Mouse (Mus musculus): ENCODE results near the gene Fam102a. TPM values are rescaled to one million over a fixed set of nuclear protein-coding genes. Genes with fewer than 3 reads are reported as not detected.
A peak's percentile ranks its signal among the peaks of the same experiment; 100 is the strongest.

Fam102a gene
- total RNA-seq, 2 experiments from 2014 or later, result 36.6 to 38.0 TPM

- DNase-seq (ENCODE audit: low spot score in 2 of 2), result no peak
These were observed 6.9 kb downstream of the Fam102a start for GRCm38 (mm10) chr2:32541986-32542573.

DNA sequence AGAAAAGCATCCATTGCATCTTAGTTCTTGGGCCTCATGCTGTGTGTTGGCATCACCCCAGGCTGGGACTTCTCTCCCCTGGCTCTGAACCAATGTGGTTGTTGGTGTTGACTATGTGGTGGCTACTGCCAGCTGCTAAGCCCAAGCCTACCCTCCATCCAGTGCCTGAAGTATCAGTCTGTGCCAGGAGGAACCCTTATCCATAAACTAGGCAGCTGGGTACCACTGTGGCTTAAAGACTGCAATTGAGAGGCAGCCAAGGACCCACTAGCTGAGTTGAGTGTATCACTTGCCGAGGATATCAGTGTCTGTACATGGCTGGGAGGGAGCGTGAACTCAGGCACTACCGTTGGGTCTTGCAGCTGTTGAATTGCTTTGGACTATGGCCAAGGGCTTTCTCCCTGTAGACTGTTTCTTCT lies 7.9 kb downstream of the Fam102a start:
- DNase-seq (ENCODE audit: low spot score in 2 of 2), result no peak

- no peak for DNase-seq (ENCODE audit: low spot score in 2 of 2)
These were observed 11.8 kb downstream of the Fam102a start for GRCm38 (mm10) chr2:32546951-32547350.

DNA sequence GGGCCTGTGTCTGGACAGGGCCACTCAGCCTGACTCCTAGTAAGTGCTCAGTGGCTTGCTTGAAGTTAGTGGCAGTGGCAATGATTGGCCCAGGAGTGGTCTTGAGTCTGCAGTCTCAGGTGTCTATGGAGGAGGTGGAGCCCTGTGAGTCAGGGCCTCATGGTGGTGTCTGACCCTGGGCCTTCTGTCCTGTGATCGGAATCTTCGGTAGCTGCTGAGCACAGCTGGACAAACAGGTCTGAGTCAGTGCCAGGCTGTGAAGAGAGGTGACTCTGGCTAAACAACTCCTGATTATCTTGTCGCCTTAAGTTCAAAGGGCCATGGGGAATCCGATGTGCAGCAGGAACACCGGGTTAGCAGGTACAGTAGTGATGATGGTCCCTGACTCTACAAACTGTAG lies 12.2 kb downstream of the Fam102a start:
- no peak for DNase-seq (ENCODE audit: low spot score in 2 of 2)

GRCm38 (mm10) chr2:32547964-32548739 lies 13.0 kb downstream of the Fam102a start:
- no peak for DNase-seq (ENCODE audit: low spot score in 2 of 2)

GRCm38 (mm10) chr2:32549171-32549570 lies 14.0 kb downstream of the Fam102a start:
- no peak for DNase-seq (ENCODE audit: low spot score in 2 of 2)

GRCm38 (mm10) chr2:32549764-32550163 lies 14.6 kb downstream of the Fam102a start:
- no peak for DNase-seq (ENCODE audit: low spot score in 2 of 2)

DNA sequence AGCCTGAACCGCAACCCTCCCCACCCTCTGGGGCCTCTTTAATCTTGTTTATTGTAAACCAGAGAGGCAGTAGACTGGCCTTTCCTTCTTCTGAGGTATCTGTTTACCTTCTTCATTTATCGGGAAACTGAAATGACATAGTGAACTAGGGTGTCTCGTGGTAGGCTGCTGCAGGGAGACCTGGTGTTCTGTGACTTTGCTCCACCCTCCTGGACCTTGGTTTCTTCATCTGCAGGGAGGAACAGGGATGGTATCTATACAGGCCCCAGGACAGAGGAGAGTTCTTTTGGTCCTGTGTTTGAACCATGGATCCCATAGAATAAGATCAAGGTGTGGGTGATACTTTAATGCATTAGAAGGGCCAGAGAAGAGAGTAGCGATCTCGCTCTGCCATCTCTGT lies 16.1 kb downstream of the Fam102a start:
- no peak for DNase-seq (ENCODE audit: low spot score in 2 of 2)

DNA sequence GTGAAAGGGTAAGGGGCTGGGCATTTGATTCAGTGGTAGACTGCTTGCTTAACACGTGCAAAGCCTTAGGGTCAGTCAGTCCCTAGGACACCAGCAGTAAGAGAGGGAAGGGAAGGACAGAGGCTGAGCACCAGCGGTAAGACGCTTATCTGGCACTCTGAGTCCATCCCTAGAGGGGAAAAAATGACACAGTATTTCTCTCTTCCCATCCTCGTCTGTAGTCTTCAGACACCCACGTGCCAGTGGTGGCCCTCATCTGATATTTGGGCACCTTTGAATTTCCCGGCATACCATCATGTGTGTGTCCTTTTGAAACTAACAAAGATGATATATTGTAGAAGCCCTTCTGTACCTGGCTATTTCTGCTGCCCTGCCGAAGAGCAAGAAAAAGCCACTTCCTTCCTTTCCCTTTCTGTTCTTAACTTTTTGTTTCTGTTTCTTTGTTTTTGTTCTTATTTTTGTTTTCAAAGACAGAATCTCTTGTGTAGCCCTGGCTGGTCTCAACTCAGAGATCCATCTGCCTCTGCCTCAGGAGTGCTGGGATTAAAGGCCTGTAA lies 18.5 kb downstream of the Fam102a start:
- DNase-seq (ENCODE audit: low spot score in 2 of 2), result no peak

DNA sequence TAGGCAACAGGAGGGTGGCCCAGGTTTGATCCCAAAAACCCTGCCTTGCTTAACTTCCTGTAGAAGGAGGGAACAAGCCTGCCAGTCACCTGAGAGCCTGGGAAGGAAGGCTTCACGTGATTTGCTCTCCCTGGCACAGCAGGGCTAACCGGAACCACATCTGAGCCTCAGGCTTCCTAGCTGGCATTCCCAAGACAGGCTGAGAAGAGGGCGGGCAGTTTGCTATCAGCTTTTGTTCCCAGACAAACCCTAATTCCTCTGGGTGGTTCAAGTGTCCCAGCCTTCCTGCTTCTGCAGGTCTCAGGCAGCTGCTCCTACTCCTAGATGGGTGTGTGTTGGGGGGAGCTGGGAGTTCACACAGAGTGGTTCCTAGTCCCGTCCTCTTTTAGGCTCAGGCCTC lies 20.4 kb downstream of the Fam102a start:
- no peak for DNase-seq (ENCODE audit: low spot score in 2 of 2)

GRCm38 (mm10) chr2:32556019-32556418 lies 20.9 kb downstream of the Fam102a start:
- no peak for DNase-seq (ENCODE audit: low spot score in 2 of 2)

DNA sequence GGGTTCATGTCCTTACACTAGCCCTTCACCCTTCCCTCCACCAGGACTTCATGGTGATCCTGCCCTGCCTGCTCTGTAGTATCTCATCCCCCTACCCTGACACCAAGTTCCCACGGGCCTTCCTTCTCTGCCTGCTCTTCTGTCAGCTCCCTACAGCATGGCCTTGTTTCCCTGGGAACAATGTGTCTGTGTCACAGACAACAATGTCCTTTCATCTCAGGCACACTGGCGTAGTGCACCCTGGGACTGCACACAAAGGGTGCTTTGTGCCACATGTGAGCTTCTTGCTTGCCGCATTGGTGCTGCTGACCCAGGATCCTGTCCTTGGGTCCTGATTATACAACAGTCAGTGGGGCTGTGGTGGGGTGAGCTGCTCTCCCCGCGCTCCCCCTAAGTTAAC lies 24.4 kb downstream of the Fam102a start:
- DNase-seq (ENCODE audit: low spot score in 2 of 2), result no peak

- DNase-seq (ENCODE audit: low spot score in 2 of 2), result peak in 1 of 2 experiments; percentile 51
These were observed 31.5 kb downstream of the Fam102a start for GRCm38 (mm10) chr2:32566536-32567063.

DNA sequence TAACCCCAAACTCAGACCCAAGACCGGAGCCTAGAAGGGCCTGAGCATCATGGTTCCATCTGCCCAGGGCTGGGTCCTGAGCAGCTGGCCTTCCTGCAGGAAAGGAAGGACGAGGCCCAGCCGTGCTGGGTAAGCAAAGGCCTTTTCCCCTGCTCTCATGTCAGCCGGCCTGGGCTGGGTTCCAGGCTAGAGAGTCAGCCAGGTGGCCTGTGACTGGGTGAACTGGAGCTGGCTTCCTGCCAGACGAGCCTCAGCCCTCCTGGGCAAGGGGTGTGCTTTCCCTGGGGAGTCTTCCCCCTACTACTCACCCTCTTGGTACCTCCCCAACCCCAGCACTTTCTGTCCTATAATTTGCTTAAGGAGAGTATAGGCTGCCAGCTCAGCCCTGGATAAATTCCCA lies 33.0 kb downstream of the Fam102a start:
- DNase-seq (ENCODE audit: low spot score in 2 of 2), result no peak

GRCm38 (mm10) chr2:32568941-32569340 lies 33.8 kb downstream of the Fam102a start:
- no peak for DNase-seq (ENCODE audit: low spot score in 2 of 2)

GRCm38 (mm10) chr2:32570698-32571494 lies 35.8 kb downstream of the Fam102a start, which contains the start of gene Dpm2:
Dpm2 (plus strand) TSS chr2:32570858.
- peak; percentile 54 to 72 for DNase-seq (ENCODE audit: low spot score in 2 of 2)

- no peak for DNase-seq (ENCODE audit: low spot score in 2 of 2)
These were observed 37.1 kb downstream of the Fam102a start for GRCm38 (mm10) chr2:32572196-32572595.

- DNase-seq (ENCODE audit: low spot score in 2 of 2), result no peak
These were observed 39.4 kb downstream of the Fam102a start, which contains the start of gene Pip5kl1 for GRCm38 (mm10) chr2:32574497-32574896. Pip5kl1 (plus strand) TSS chr2:32574797.

DNA sequence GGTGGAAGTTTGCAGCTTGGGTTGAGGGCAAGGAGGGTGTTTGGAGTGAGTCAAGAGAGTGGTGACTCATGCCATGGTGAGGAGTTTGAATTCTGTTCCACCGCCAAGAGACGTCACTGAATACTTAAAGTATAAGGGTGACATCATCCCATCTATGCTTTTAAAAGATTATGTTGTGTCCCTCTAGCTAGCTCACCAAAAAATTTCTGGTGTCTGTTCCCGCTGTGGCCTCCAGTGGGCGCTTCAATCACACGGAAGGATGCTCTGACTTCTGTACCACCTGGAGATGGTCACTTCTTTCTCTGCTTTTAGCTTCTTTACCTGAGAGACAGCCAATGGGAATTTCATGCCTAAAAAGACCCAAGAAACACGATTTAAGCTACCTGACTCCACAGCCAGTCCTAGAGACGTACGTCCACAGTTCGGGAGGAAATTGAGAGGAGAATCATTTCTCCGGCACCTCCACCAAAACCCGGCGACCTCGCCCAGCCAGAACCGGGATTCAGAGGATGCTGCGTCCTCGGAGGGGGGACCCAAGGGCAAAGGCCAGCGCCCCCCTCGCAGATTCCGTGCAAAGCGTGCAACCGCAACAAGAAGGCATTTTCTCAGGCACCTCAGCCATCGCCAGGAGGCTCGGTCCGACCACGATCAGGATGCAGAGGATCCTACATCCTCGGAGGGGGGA lies 39.9 kb downstream of the Fam102a start:
- no peak for DNase-seq (ENCODE audit: low spot score in 2 of 2)

- DNase-seq (ENCODE audit: low spot score in 2 of 2), result no peak
These were observed 40.5 kb downstream of the Fam102a start, which contains the start of gene 9430097D07Rik for GRCm38 (mm10) chr2:32575586-32576160. 9430097D07Rik (minus strand) TSS chr2:32575684.
